Mouse (Mus musculus) brain, embryonic 14.5 days (tissue): ENCODE data around the gene Cyld.

Source experiments
- CTCF ChIP-seq: fragments of 200-500 bp; IDR thresholded peaks from 2 replicates; pipeline ENCODE4 v1.5.1; 2012; ENCODE audit warnings: inconsistent platforms, mild to moderate bottlenecking, moderate library complexity, borderline replicate concordance; ENCODE audit not compliant: insufficient read depth, insufficient read length; ENCODE audit errors: extremely low read depth
- POLR2A ChIP-seq: fragments of 200-500 bp; IDR thresholded peaks from 2 replicates; pipeline ENCODE4 v1.6.1; 2012; ENCODE audit warnings: mild to moderate bottlenecking, inconsistent platforms, borderline replicate concordance; ENCODE audit not compliant: poor library complexity, insufficient read depth, insufficient read length, severe bottlenecking; ENCODE audit errors: extremely low read depth

GRCm38 (mm10) chr8:88723256-88723963, 26.6 kb downstream of the Cyld start:
- TF ChIP-seq CTCF = no peak
- no peak for TF ChIP-seq POLR2A
